Comparison of ENCODE assay signal across 18 mouse cellular contexts in the genomic region with DNA sequence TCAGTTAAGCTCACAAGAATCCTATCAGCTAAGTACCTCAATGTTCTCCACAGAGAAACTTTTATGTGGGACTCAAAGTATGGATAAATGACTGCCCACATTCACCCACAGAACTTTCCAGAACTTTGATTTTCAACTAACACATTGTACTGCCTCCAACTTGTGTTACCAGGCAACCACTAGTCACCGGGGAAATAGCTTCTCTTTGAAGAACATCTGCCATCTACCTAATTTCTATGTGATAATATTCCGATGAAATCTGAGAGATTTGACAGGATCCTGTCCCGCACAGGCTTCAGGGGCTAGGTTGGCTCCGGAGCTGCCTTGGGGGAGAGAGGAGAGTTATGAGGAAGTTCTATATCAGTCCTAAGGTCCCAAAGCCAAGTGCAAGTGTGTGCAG.
"Had no signal": no experiment of that assay in that cellular context is flagged by ENCODE, and none has a peak within 500 bp of the region (broad histone marks: within the 10 kb centered on the region; RNA-seq: fewer than 3 reads in every experiment).

No protein-coding gene starts in this region.

- H3K27me3 ChIP-seq: liver, embryonic 15.5 days; lung, embryonic 15.5 days; megakaryocyte, embryonic 14.5 days; midbrain, embryonic 12.5 days; midbrain, embryonic 15.5 days; neural tube, embryonic 12.5 days; stomach, embryonic 15.5 days had no signal

- H3K4me3 ChIP-seq: liver, embryonic 15.5 days; lung, embryonic 15.5 days; megakaryocyte, embryonic 14.5 days; midbrain, embryonic 12.5 days; midbrain, embryonic 15.5 days; neural tube, embryonic 12.5 days; stomach, embryonic 15.5 days had no signal

- H3K9ac ChIP-seq: liver, embryonic 15.5 days; liver, postnatal 0 days; lung, embryonic 15.5 days; midbrain, embryonic 12.5 days; midbrain, embryonic 15.5 days; neural tube, embryonic 12.5 days; stomach, embryonic 15.5 days had no signal

- H3K9me3 ChIP-seq: liver, embryonic 15.5 days; lung, embryonic 15.5 days; megakaryocyte, embryonic 14.5 days; midbrain, embryonic 12.5 days; midbrain, embryonic 15.5 days; stomach, embryonic 15.5 days had no signal

- H3K4me2 ChIP-seq: liver, embryonic 15.5 days; lung, embryonic 15.5 days; midbrain, embryonic 12.5 days; midbrain, embryonic 15.5 days; neural tube, embryonic 12.5 days; stomach, embryonic 15.5 days had no signal

- DNase-seq: liver, postnatal 0 days; lung, adult 2 months; lung, postnatal 14 days; lung, postnatal 36 days; right cerebral cortex, postnatal 14 days; thymus, adult 2 months; thymus, postnatal 25 days; thymus, postnatal 4 days had no signal

- H3K27ac ChIP-seq: liver, embryonic 15.5 days; lung, embryonic 15.5 days; macrophage; midbrain, embryonic 12.5 days; midbrain, embryonic 15.5 days; neural tube, embryonic 12.5 days; stomach, embryonic 15.5 days; stomach, postnatal 0 days had no signal

- H3K4me1 ChIP-seq: liver, embryonic 15.5 days; lung, embryonic 15.5 days; midbrain, embryonic 12.5 days; midbrain, embryonic 15.5 days; neural tube, embryonic 12.5 days; stomach, embryonic 15.5 days had no signal

- ATAC-seq: liver, postnatal 0 days; lung, postnatal 0 days; midbrain, embryonic 15.5 days had no signal

- H3K36me3 ChIP-seq: liver, embryonic 15.5 days; lung, embryonic 15.5 days; midbrain, embryonic 12.5 days; midbrain, embryonic 15.5 days; neural tube, embryonic 12.5 days; stomach, embryonic 15.5 days had no signal
